Mouse (Mus musculus) liver, postnatal 0 days (tissue): ENCODE results near the gene Usf2.

Experiments used
- CTCF ChIP-seq: sonication (generic); IDR thresholded peaks from 2 replicates; pipeline ENCODE4 v1.5.1; 2016; ENCODE audit warnings: antibody characterized with exemption, low read depth
- EP300 ChIP-seq: IDR thresholded peaks from 2 replicates; pipeline ENCODE4 v1.6.1; 2016; ENCODE audit warnings: antibody characterized with exemption, low read depth, mild to moderate bottlenecking

DNA sequence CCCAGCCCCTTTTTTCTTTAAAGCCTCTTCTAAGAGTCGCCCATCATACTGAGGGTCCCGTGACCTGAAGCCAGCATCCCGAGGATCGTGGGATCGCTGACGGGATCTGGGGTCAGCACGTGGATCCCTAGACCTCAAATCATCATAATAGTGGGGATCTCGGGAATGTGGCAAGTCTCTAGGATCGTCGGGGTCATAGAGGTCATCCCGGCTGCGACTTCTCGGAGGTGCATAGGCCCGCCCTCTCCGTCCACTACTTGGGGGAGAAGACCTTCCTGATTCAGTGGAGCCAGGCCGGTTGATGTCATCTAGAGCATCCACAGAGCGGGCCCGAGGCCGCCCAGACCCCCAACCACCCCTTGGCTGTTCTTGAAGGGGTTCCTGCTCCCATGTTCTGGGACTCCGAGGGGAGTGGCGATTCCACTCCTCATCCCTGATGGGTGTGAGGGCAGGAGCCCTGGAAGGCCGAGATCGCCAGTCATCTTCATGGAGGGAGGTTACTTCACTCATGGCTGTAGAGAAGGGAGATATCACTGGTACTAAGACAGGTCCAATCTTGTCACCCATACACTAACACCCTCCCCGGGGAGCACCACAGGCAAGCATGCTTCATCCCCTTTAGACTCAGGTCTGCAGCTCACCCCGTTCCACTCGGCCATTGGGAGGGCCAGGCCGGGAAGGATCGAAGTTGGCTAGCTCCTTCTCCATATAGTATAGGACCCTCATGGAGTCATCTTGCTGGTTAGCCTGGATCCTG is 1.7 kb upstream of the Usf2 start:
- TF ChIP-seq EP300 (no peak), CTCF (no peak)
